8 mouse cellular contexts compared by ENCODE assay signal in genomic region chr11:95988533-95988932, GRCm38 (mm10). TPM values are rescaled to one million over a fixed set of nuclear protein-coding genes. Genes with fewer than 3 reads are reported as not detected.
DNase-seq lines count a peak whose midpoint lies in the region; ATAC-seq and TF ChIP-seq lines count a peak whose summit lies in the region.

No protein-coding gene starts in this region.

- H3K9ac ChIP-seq in embryonic facial prominence, embryonic 11.5 days (replicated peaks; ENCODE audit: low read length), result no peak overlapping the region
- no peak overlapping the region for H3K9ac ChIP-seq in heart, embryonic 11.5 days (ENCODE audit: low read depth, low read length)
- H3K9ac ChIP-seq in kidney, embryonic 14.5 days (ENCODE audit: low read depth, low read length), result no peak overlapping the region
- no peak overlapping the region for H3K9ac ChIP-seq in lung, embryonic 14.5 days
- no peak overlapping the region for H3K9ac ChIP-seq in stomach, postnatal 0 days (ENCODE audit: low read length)

- peak overlapping the region; percentile 20; the same call in 1 of the 2 replicates for H3K27ac ChIP-seq in embryonic facial prominence, embryonic 11.5 days (replicated peaks; ENCODE audit: low read depth, low read length)
- H3K27ac ChIP-seq in heart, embryonic 11.5 days (ENCODE audit: low read depth, low read length), result 0 out of 2 replicates have a peak overlapping the region, but pooled peaks have one; percentile 13
- peak overlapping the region; percentile 39; the same call in 1 of the 2 replicates for H3K27ac ChIP-seq in kidney, embryonic 14.5 days (ENCODE audit: low read depth, low read length)
- peak overlapping the region; percentile 77 for H3K27ac ChIP-seq in lung, embryonic 14.5 days (ENCODE audit: low read depth)
- peak overlapping the region; percentile 63 for H3K27ac ChIP-seq in stomach, postnatal 0 days (replicated peaks)

- H3K4me3 ChIP-seq in embryonic facial prominence, embryonic 11.5 days (ENCODE audit: low read depth, low read length), result no peak overlapping the region
- H3K4me3 ChIP-seq in heart, embryonic 11.5 days (ENCODE audit: low read depth, low read length), result no peak overlapping the region
- no peak overlapping the region for H3K4me3 ChIP-seq in kidney, embryonic 14.5 days (ENCODE audit: low read length)
- no peak overlapping the region for H3K4me3 ChIP-seq in lung, embryonic 14.5 days (ENCODE audit: low read depth, low read length)
- H3K4me3 ChIP-seq in stomach, postnatal 0 days (ENCODE audit: low read depth, low read length), result no peak overlapping the region

- peaks cover 36% of the 10 kb centered on the region for H3K4me1 ChIP-seq in embryonic facial prominence, embryonic 11.5 days (ENCODE audit: control insufficient read depth, insufficient read depth, low read length)
- H3K4me1 ChIP-seq in heart, embryonic 11.5 days (ENCODE audit: control insufficient read depth, insufficient read depth, low read length), result peaks cover 65% of the 10 kb centered on the region
- peaks cover 61% of the 10 kb centered on the region for H3K4me1 ChIP-seq in kidney, embryonic 14.5 days (ENCODE audit: control insufficient read depth, insufficient read depth, low read length)
- peaks cover 40% of the 10 kb centered on the region for H3K4me1 ChIP-seq in lung, embryonic 14.5 days (ENCODE audit: insufficient read depth)
- peaks cover 5% of the 10 kb centered on the region for H3K4me1 ChIP-seq in stomach, postnatal 0 days (replicated peaks; ENCODE audit: control insufficient read depth, insufficient read depth)

- TF ChIP-seq EP300 in stomach, postnatal 0 days (optimal IDR thresholded peaks at IDR 0.05), result no peak

- no peaks in the 10 kb centered on the region for H3K9me3 ChIP-seq in embryonic facial prominence, embryonic 11.5 days (replicated peaks; ENCODE audit: control insufficient read depth, low read length)
- H3K9me3 ChIP-seq in heart, embryonic 11.5 days (replicated peaks; ENCODE audit: control insufficient read depth, low read length), result no peaks in the 10 kb centered on the region
- no peaks in the 10 kb centered on the region for H3K9me3 ChIP-seq in kidney, embryonic 14.5 days (ENCODE audit: control insufficient read depth, low read length)
- no peaks in the 10 kb centered on the region for H3K9me3 ChIP-seq in lung, embryonic 14.5 days (ENCODE audit: low read depth, low read length)
- no peaks in the 10 kb centered on the region for H3K9me3 ChIP-seq in stomach, postnatal 0 days (ENCODE audit: control insufficient read depth, low read length)

- no peak for TF ChIP-seq CTCF in lung, embryonic 14.5 days (IDR thresholded peaks at IDR 0.05; ENCODE audit: low read depth)
- TF ChIP-seq CTCF in stomach, postnatal 0 days (IDR thresholded peaks at IDR 0.05; ENCODE audit: low read depth), result no peak

- peak; percentile 45 to 75 for DNase-seq in cerebellum, postnatal 4 days (ENCODE audit: low spot score in 2 of 2)
- DNase-seq in cerebellum, adult 11 months, result no peak
- DNase-seq in embryonic facial prominence, embryonic 11.5 days (ENCODE audit: low spot score), result no peak
- DNase-seq in lung, embryonic 14.5 days, result peak; percentile 81
- peak; percentile 94 for DNase-seq in stomach, postnatal 0 days (ENCODE audit: low spot score)
- DNase-seq in B cell, adult 2 months, result no peak

- no peaks in the 10 kb centered on the region; the same call in 1 of the 2 replicates for H3K36me3 ChIP-seq in embryonic facial prominence, embryonic 11.5 days (replicated peaks; ENCODE audit: control insufficient read depth, insufficient read depth, low read depth, low read length)
- H3K36me3 ChIP-seq in heart, embryonic 11.5 days (ENCODE audit: control insufficient read depth, insufficient read depth, low read length), result 0 out of 2 replicates have a peak, but pooled peaks cover 2% of the 10 kb centered on the region
- H3K36me3 ChIP-seq in kidney, embryonic 14.5 days (ENCODE audit: control insufficient read depth, insufficient read depth, low read length), result peaks cover 14% of the 10 kb centered on the region; the same call in 1 of the 2 replicates
- H3K36me3 ChIP-seq in lung, embryonic 14.5 days (ENCODE audit: insufficient read depth), result peaks cover 19% of the 10 kb centered on the region; the same call in 1 of the 2 replicates
- no peaks in the 10 kb centered on the region for H3K36me3 ChIP-seq in stomach, postnatal 0 days (ENCODE audit: control insufficient read depth, insufficient read depth, low read length)

- no peaks in the 10 kb centered on the region for H3K27me3 ChIP-seq in embryonic facial prominence, embryonic 11.5 days (ENCODE audit: control insufficient read depth, insufficient read depth, low read length)
- H3K27me3 ChIP-seq in heart, embryonic 11.5 days (ENCODE audit: control insufficient read depth, insufficient read depth, low read length), result no peaks in the 10 kb centered on the region
- H3K27me3 ChIP-seq in kidney, embryonic 14.5 days (ENCODE audit: control insufficient read depth, insufficient read depth, low read length), result no peaks in the 10 kb centered on the region
- H3K27me3 ChIP-seq in lung, embryonic 14.5 days (ENCODE audit: insufficient read depth, low read length), result no peaks in the 10 kb centered on the region
- H3K27me3 ChIP-seq in stomach, postnatal 0 days (ENCODE audit: control insufficient read depth, insufficient read depth, low read length), result no peaks in the 10 kb centered on the region

- H3K4me2 ChIP-seq in embryonic facial prominence, embryonic 11.5 days (ENCODE audit: low read depth, low read length), result peak overlapping the region; percentile 10; the same call in 1 of the 2 replicates
- no peak overlapping the region for H3K4me2 ChIP-seq in heart, embryonic 11.5 days
- H3K4me2 ChIP-seq in kidney, embryonic 14.5 days (replicated peaks; ENCODE audit: low read depth, low read length), result no peak overlapping the region
- H3K4me2 ChIP-seq in lung, embryonic 14.5 days, result peak overlapping the region; percentile 15; the same call in 1 of the 2 replicates
- no peak overlapping the region for H3K4me2 ChIP-seq in stomach, postnatal 0 days (replicated peaks; ENCODE audit: low read depth)

- WGBS in embryonic facial prominence, embryonic 11.5 days, result 78% methylated on average over 9 of the region's 9 CpGs
- 52% methylated on average over 9 of the region's 9 CpGs for WGBS in heart, embryonic 11.5 days (ENCODE audit: insufficient replicate concordance)
- WGBS in kidney, embryonic 14.5 days, result 58% methylated on average over 9 of the region's 9 CpGs
- 34% methylated on average over 9 of the region's 9 CpGs for WGBS in lung, embryonic 14.5 days
- whole genome bisulfite sequencing in stomach, postnatal 0 days, result 25% methylated on average over 9 of the region's 9 CpGs

- no peak for ATAC-seq in embryonic facial prominence, embryonic 11.5 days (replicated peaks; ENCODE audit: insufficient number of reproducible peaks, low FRiP score, low TSS enrichment, low read depth)
- no peak for ATAC-seq in heart, embryonic 11.5 days (replicated peaks; ENCODE audit: insufficient number of reproducible peaks, low FRiP score, low TSS enrichment)
- no peak for ATAC-seq in kidney, embryonic 14.5 days (ENCODE audit: low FRiP score, low TSS enrichment)
- 0 out of 2 replicates have a peak, but pooled peaks have one; percentile 12 for ATAC-seq in lung, embryonic 14.5 days (ENCODE audit: insufficient read depth)
- ATAC-seq in stomach, postnatal 0 days (ENCODE audit: low FRiP score, low TSS enrichment), result peak; percentile 74

RNA-seq across cellular contexts. Expression of gene Igf2bp1, which starts 17.2 kb away (rescaled TPM):
- polyA plus RNA-seq in embryonic facial prominence, embryonic 11.5 days (2014; fragmentation: Nextera tagmentation; extraction: Ambion mirVana), result 78.7 and 85.5 TPM in 2 replicates
- 50.0 and 51.5 TPM in 2 replicates for polyA plus RNA-seq in heart, embryonic 11.5 days (2014; fragmentation: Nextera tagmentation; extraction: Ambion mirVana)
- 42.1 and 54.2 TPM in 2 replicates for polyA plus RNA-seq in kidney, embryonic 14.5 days (2014; fragmentation: Nextera tagmentation; extraction: Ambion mirVana)
- polyA plus RNA-seq in lung, embryonic 14.5 days (2014; fragmentation: Nextera tagmentation; extraction: Ambion mirVana), result 25.6 and 30.9 TPM in 2 replicates
- polyA plus RNA-seq in stomach, postnatal 0 days (2015; fragmentation: Nextera tagmentation; extraction: Ambion mirVana), result 4.3 and 5.2 TPM in 2 replicates

RNA-seq across cellular contexts. Expression of gene Gip, which starts 35.8 kb away (rescaled TPM):
- 0.50 TPM in 1 of 2 replicates, not detected in the other for polyA plus RNA-seq in embryonic facial prominence, embryonic 11.5 days (2014; fragmentation: Nextera tagmentation; extraction: Ambion mirVana)
- polyA plus RNA-seq in heart, embryonic 11.5 days (2014; fragmentation: Nextera tagmentation; extraction: Ambion mirVana), result not detected in 2 replicates
- not detected in 2 replicates for polyA plus RNA-seq in kidney, embryonic 14.5 days (2014; fragmentation: Nextera tagmentation; extraction: Ambion mirVana)
- not detected in 2 replicates for polyA plus RNA-seq in lung, embryonic 14.5 days (2014; fragmentation: Nextera tagmentation; extraction: Ambion mirVana)
- 1.8 and 3.2 TPM in 2 replicates for polyA plus RNA-seq in stomach, postnatal 0 days (2015; fragmentation: Nextera tagmentation; extraction: Ambion mirVana)

RNA-seq across cellular contexts. Expression of gene Snf8, which starts 46.2 kb away (rescaled TPM):
- polyA plus RNA-seq in embryonic facial prominence, embryonic 11.5 days (2014; fragmentation: Nextera tagmentation; extraction: Ambion mirVana), result 37.3 and 37.7 TPM in 2 replicates
- 27.1 and 31.3 TPM in 2 replicates for polyA plus RNA-seq in heart, embryonic 11.5 days (2014; fragmentation: Nextera tagmentation; extraction: Ambion mirVana)
- polyA plus RNA-seq in kidney, embryonic 14.5 days (2014; fragmentation: Nextera tagmentation; extraction: Ambion mirVana), result 34.2 and 63.5 TPM in 2 replicates
- 37.2 and 37.6 TPM in 2 replicates for polyA plus RNA-seq in lung, embryonic 14.5 days (2014; fragmentation: Nextera tagmentation; extraction: Ambion mirVana)
- 76.0 and 83.0 TPM in 2 replicates for polyA plus RNA-seq in stomach, postnatal 0 days (2015; fragmentation: Nextera tagmentation; extraction: Ambion mirVana)

Comparison
In these comparisons a context has a peak if more than half of its experiments do, and no peak if none do; other contexts are left out.
1. DNase-seq: peak in cerebellum, postnatal 4 days (2 of 2), lung, embryonic 14.5 days (single experiment) and stomach, postnatal 0 days (single experiment); none in cerebellum, adult 11 months (single experiment), embryonic facial prominence, embryonic 11.5 days (single experiment) and B cell, adult 2 months (0 of 2).
2. ATAC-seq: peak in lung, embryonic 14.5 days (single experiment) and stomach, postnatal 0 days (single experiment); none in embryonic facial prominence, embryonic 11.5 days (single experiment), heart, embryonic 11.5 days (single experiment) and kidney, embryonic 14.5 days (single experiment).
3. H3K27ac ChIP-seq: peak in every context shown above with its lines; median percentile 77 in lung, embryonic 14.5 days; 63 in stomach, postnatal 0 days; 39 in kidney, embryonic 14.5 days; 20 in embryonic facial prominence, embryonic 11.5 days; 13 in heart, embryonic 11.5 days.
4. H3K4me2 ChIP-seq: peak in embryonic facial prominence, embryonic 11.5 days (single experiment) and lung, embryonic 14.5 days (single experiment); none in heart, embryonic 11.5 days (single experiment), kidney, embryonic 14.5 days (single experiment) and stomach, postnatal 0 days (single experiment).